Mouse (Mus musculus) embryonic facial prominence, embryonic 15.5 days (tissue): ENCODE results near the gene Camkv. TPM values are rescaled to one million over a fixed set of nuclear protein-coding genes. Genes with fewer than 3 reads are reported as not detected.

Source experiments
- ATAC-seq: fragments of 200-750 bp; cut with Nextera tagmentation; 2 replicates; pipeline ENCODE4 v1.8.0; 2017; ENCODE audit warnings: low read depth, moderate TSS enrichment; ENCODE audit not compliant: insufficient number of reproducible peaks, low FRiP score, low TSS enrichment
- H3K27ac ChIP-seq: fragments of 300-500 bp; sonication (generic); replicated peaks from 2 replicates; pipeline ENCODE4 v1.5.1; 2015; ENCODE audit warnings: mild to moderate bottlenecking, inconsistent platforms
- H3K27me3 ChIP-seq: fragments of 300-500 bp; sonication (generic); 2 replicates; pipeline ENCODE4 v1.6.1; 2015; ENCODE audit warnings: inconsistent platforms
- H3K36me3 ChIP-seq: fragments of 300-500 bp; sonication (generic); 2 replicates; pipeline ENCODE4 v1.6.1; 2015; ENCODE audit warnings: mild to moderate bottlenecking, inconsistent platforms
- H3K4me1 ChIP-seq: fragments of 300-500 bp; sonication (generic); 2 replicates; pipeline ENCODE4 v1.6.1; 2015; ENCODE audit warnings: inconsistent platforms
- H3K4me2 ChIP-seq: fragments of 300-500 bp; sonication (generic); replicated peaks from 2 replicates; pipeline ENCODE4 v1.6.1; 2015; ENCODE audit warnings: mild to moderate bottlenecking, inconsistent platforms
- H3K4me3 ChIP-seq: fragments of 300-500 bp; sonication (generic); replicated peaks from 2 replicates; pipeline ENCODE4 v1.5.1; 2015; ENCODE audit warnings: mild to moderate bottlenecking, inconsistent platforms
- H3K9ac ChIP-seq: fragments of 300-500 bp; sonication (generic); 2 replicates; pipeline ENCODE4 v1.6.1; 2015; ENCODE audit warnings: inconsistent platforms
- H3K9me3 ChIP-seq: fragments of 300-500 bp; sonication (generic); replicated peaks from 2 replicates; pipeline ENCODE4 v1.6.1; 2016; ENCODE audit warnings: inconsistent platforms
- WGBS: fragments of 180-500 bp; shearing (Covaris S2); methylation state at CpG from one replicate; pipeline ENCODE4 v1.1.7; 2015; 5-methylcytosine and 5-hydroxymethylcytosine counted together
- polyA plus RNA-seq: library from polyadenylated mRNA; unstranded; fragments of >200 nt; fragmentation: Nextera tagmentation; extraction: Ambion mirVana; gene quantifications from 2 replicates; pipeline ENCODE4 v1.2.1, GENCODE M21; 2015

Camkv gene
- polyA plus RNA-seq, 1 experiment from 2014 or later = 5.9 TPM

GRCm38 (mm10) chr9:107925251-107925650 lies 10.2 kb upstream of the Camkv start:
- Histone ChIP-seq H3K4me3 (no peak overlapping the region), H3K27ac (no peak overlapping the region), H3K9me3 (no peaks in the 10 kb centered on the region), H3K4me2 (no peak overlapping the region), H3K27me3 (no peaks in the 10 kb centered on the region; the same call in 1 of the 2 replicates), H3K4me1 (peaks cover 17% of the 10 kb centered on the region), H3K36me3 (no peaks in the 10 kb centered on the region), H3K9ac (no peak overlapping the region)
- ATAC-seq = no peak
- 29% methylated on average over 3 of the region's 3 CpGs for WGBS

- Histone ChIP-seq H3K36me3 (no peaks in the 10 kb centered on the region), H3K4me1 (peaks cover 17% of the 10 kb centered on the region), H3K9ac (no peak overlapping the region), H3K4me2 (no peak overlapping the region), H3K9me3 (no peaks in the 10 kb centered on the region), H3K4me3 (no peak overlapping the region), H3K27me3 (no peaks in the 10 kb centered on the region; the same call in 1 of the 2 replicates), H3K27ac (no peak overlapping the region)
- WGBS = 29% methylated on average over 9 of the region's 9 CpGs
- ATAC-seq = no peak
These were observed 8.5 kb upstream of the Camkv start for GRCm38 (mm10) chr9:107926920-107927420.

- H3K9me3 ChIP-seq = no peaks in the 10 kb centered on the region
- H3K9ac ChIP-seq = no peak overlapping the region
- 61% methylated on average over 5 of the region's 5 CpGs for WGBS
- H3K4me2 ChIP-seq = no peak overlapping the region
- H3K27ac ChIP-seq = no peak overlapping the region
- H3K4me3 ChIP-seq = no peak overlapping the region
- peaks cover 17% of the 10 kb centered on the region for H3K4me1 ChIP-seq
- no peaks in the 10 kb centered on the region for H3K36me3 ChIP-seq
- no peak for ATAC-seq
- no peaks in the 10 kb centered on the region; the same call in 1 of the 2 replicates for H3K27me3 ChIP-seq
These were observed 7.7 kb upstream of the Camkv start for GRCm38 (mm10) chr9:107927749-107928148.

- Histone ChIP-seq H3K4me3 (no peak within 1 kb of the TSS), H3K4me2 (no peak within 1 kb of the TSS), H3K9me3 (no peaks in the 10 kb centered on the region), H3K4me1 (peaks cover 17% of the 10 kb centered on the region), H3K27ac (no peak within 1 kb of the TSS), H3K27me3 (no peaks in the 10 kb centered on the region; the same call in 1 of the 2 replicates), H3K36me3 (no peaks in the 10 kb centered on the region), H3K9ac (no peak within 1 kb of the TSS)
- WGBS = 76% methylated on average over 3 of the region's 3 CpGs
- no peak for ATAC-seq
These were observed 7.3 kb upstream of the Camkv start, which contains the start of gene Actl11 for GRCm38 (mm10) chr9:107928169-107928568. Gene Actl11 (plus strand): TSS chr9:107928469.

GRCm38 (mm10) chr9:107932221-107932620 lies 3.3 kb upstream of the Camkv start:
- 55% methylated on average over 4 of the region's 4 CpGs for WGBS
- Histone ChIP-seq H3K4me3 (no peak overlapping the region), H3K4me2 (no peak overlapping the region), H3K9ac (no peak overlapping the region), H3K36me3 (no peaks in the 10 kb centered on the region), H3K27ac (no peak overlapping the region), H3K4me1 (peaks cover 24% of the 10 kb centered on the region), H3K9me3 (no peaks in the 10 kb centered on the region), H3K27me3 (peaks cover 14% of the 10 kb centered on the region)
- no peak for ATAC-seq

GRCm38 (mm10) chr9:107934146-107934545 lies 1.3 kb upstream of the Camkv start:
- Histone ChIP-seq H3K9me3 (no peaks in the 10 kb centered on the region), H3K4me3 (no peak overlapping the region), H3K4me2 (no peak overlapping the region), H3K4me1 (peaks cover 17% of the 10 kb centered on the region), H3K27me3 (peaks cover 14% of the 10 kb centered on the region; the same call in 1 of the 2 replicates), H3K27ac (no peak overlapping the region), H3K9ac (no peak overlapping the region), H3K36me3 (no peaks in the 10 kb centered on the region)
- 85% methylated on average over 11 of the region's 11 CpGs for WGBS
- ATAC-seq = no peak

GRCm38 (mm10) chr9:107935790-107936214 lies 328 bp downstream of the Camkv start:
- H3K27ac ChIP-seq = no peak overlapping the region
- peak overlapping the region; percentile 89 for H3K4me2 ChIP-seq
- under 1% methylated on average over 41 of the region's 41 CpGs for WGBS
- no peaks in the 10 kb centered on the region for H3K9me3 ChIP-seq
- H3K4me1 ChIP-seq = peaks cover 17% of the 10 kb centered on the region
- no peaks in the 10 kb centered on the region for H3K36me3 ChIP-seq
- H3K27me3 ChIP-seq = peaks cover 14% of the 10 kb centered on the region; the same call in 1 of the 2 replicates
- ATAC-seq = 0 out of 2 replicates have a peak, but pooled peaks have one; percentile 4
- H3K4me3 ChIP-seq = peak overlapping the region; percentile 47
- H3K9ac ChIP-seq = peak overlapping the region; percentile 26; the same call in 1 of the 2 replicates

- Histone ChIP-seq H3K4me3 (peak overlapping the region; percentile 47), H3K36me3 (no peaks in the 10 kb centered on the region), H3K9me3 (no peaks in the 10 kb centered on the region), H3K27me3 (peaks cover 14% of the 10 kb centered on the region; the same call in 1 of the 2 replicates), H3K4me1 (peaks cover 17% of the 10 kb centered on the region), H3K9ac (peak overlapping the region; percentile 26; the same call in 1 of the 2 replicates), H3K4me2 (peak overlapping the region; percentile 89), H3K27ac (no peak overlapping the region)
- peak; percentile 51 for ATAC-seq
- 2% methylated on average over 29 of the region's 29 CpGs for WGBS
These were observed 845 bp downstream of the Camkv start for GRCm38 (mm10) chr9:107936215-107936822.

- H3K4me2 ChIP-seq = peak overlapping the region; percentile 89
- H3K4me1 ChIP-seq = peaks cover 17% of the 10 kb centered on the region
- WGBS = 13% methylated on average over 3 of the region's 3 CpGs
- no peak for ATAC-seq
- no peaks in the 10 kb centered on the region for H3K36me3 ChIP-seq
- no peaks in the 10 kb centered on the region for H3K9me3 ChIP-seq
- H3K27me3 ChIP-seq = peaks cover 14% of the 10 kb centered on the region; the same call in 1 of the 2 replicates
- H3K4me3 ChIP-seq = peak overlapping the region; percentile 47
- no peak overlapping the region for H3K9ac ChIP-seq
- no peak overlapping the region for H3K27ac ChIP-seq
These were observed 1.4 kb downstream of the Camkv start for GRCm38 (mm10) chr9:107936831-107937230.

GRCm38 (mm10) chr9:107947241-107948194 lies 12.0 kb downstream of the Camkv start:
- no peak for ATAC-seq
- Histone ChIP-seq H3K4me2 (no peak overlapping the region), H3K4me3 (no peak overlapping the region), H3K27ac (no peak overlapping the region), H3K9ac (no peak overlapping the region), H3K4me1 (peaks cover 27% of the 10 kb centered on the region), H3K36me3 (no peaks in the 10 kb centered on the region), H3K27me3 (no peaks in the 10 kb centered on the region), H3K9me3 (no peaks in the 10 kb centered on the region)
- 85% methylated on average over 31 of the region's 31 CpGs for WGBS
